Mouse (Mus musculus) heart, postnatal 0 days (tissue): ENCODE data around the gene Kcne3. TPM values are rescaled to one million over a fixed set of nuclear protein-coding genes. Genes with fewer than 3 reads are reported as not detected.

Experiments
- ATAC-seq: fragments of 200-750 bp; cut with Nextera tagmentation; 2 replicates; pipeline ENCODE4 v1.8.0; 2017; ENCODE audit warnings: low read depth, moderate number of reproducible peaks, moderate library complexity; ENCODE audit not compliant: insufficient read depth
- DNase-seq: peaks from one replicate; pipeline ENCODE4 v3.0.0-alpha.2; 2016; ENCODE audit warnings: low spot score
- H3K27ac ChIP-seq: fragments of 300-500 bp; sonication (generic); 2 replicates; pipeline ENCODE4 v1.5.1; 2014; ENCODE audit warnings: low read depth, mild to moderate bottlenecking
- H3K27me3 ChIP-seq: fragments of 300-500 bp; sonication (generic); 2 replicates; pipeline ENCODE4 v1.6.1; 2014; ENCODE audit warnings: low read length, mixed read lengths; ENCODE audit not compliant: control insufficient read depth, insufficient read depth
- H3K36me3 ChIP-seq: fragments of 300-500 bp; sonication (generic); replicated peaks from 2 replicates; pipeline ENCODE4 v1.6.1; 2014; ENCODE audit warnings: low read length, mixed read lengths; ENCODE audit not compliant: control insufficient read depth, insufficient read depth
- H3K4me1 ChIP-seq: fragments of 300-500 bp; sonication (generic); 2 replicates; pipeline ENCODE4 v1.6.1; 2014; ENCODE audit warnings: antibody characterized with exemption; ENCODE audit not compliant: control insufficient read depth, insufficient read depth
- H3K4me2 ChIP-seq: fragments of 300-500 bp; sonication (generic); 2 replicates; pipeline ENCODE4 v1.6.1; 2014; ENCODE audit warnings: low read depth, mild to moderate bottlenecking, low read length, moderate library complexity
- H3K4me3 ChIP-seq: fragments of 300-500 bp; sonication (generic); 2 replicates; pipeline ENCODE4 v1.5.1; 2014; ENCODE audit warnings: low read depth, low read length
- H3K9ac ChIP-seq: fragments of 300-500 bp; sonication (generic); replicated peaks from 2 replicates; pipeline ENCODE4 v1.6.1; 2014; ENCODE audit warnings: low read depth, low read length, mixed read lengths
- H3K9me3 ChIP-seq: fragments of 300-500 bp; sonication (generic); replicated peaks from 2 replicates; pipeline ENCODE4 v1.6.1; 2016; ENCODE audit warnings: low read length; ENCODE audit not compliant: control insufficient read depth
- CTCF ChIP-seq: IDR thresholded peaks from 2 replicates; pipeline ENCODE4 v1.5.1; 2016; ENCODE audit warnings: antibody characterized with exemption, control low read depth, low read depth
- EP300 ChIP-seq: IDR thresholded peaks from 2 replicates; pipeline ENCODE4 v1.6.1; 2016; ENCODE audit warnings: antibody characterized with exemption, low read depth
- WGBS: fragments of 180-500 bp; shearing (Covaris S2); extraction: QIAGEN DNeasy Blood & Tissue Kit; methylation state at CpG from one replicate; pipeline ENCODE4 v1.1.7; 2014; 5-methylcytosine and 5-hydroxymethylcytosine counted together
- polyA plus RNA-seq: library from polyadenylated mRNA; unstranded; fragments of >200 nt; fragmentation: Nextera tagmentation; extraction: Ambion mirVana; gene quantifications from 2 replicates; pipeline ENCODE4 v1.2.1, GENCODE M21; 2015
- total RNA-seq: library from RNA; depleted of rRNA; stranded (reverse); fragments of >200 nt; gene quantifications from 2 replicates; pipeline ENCODE4 v1.2.3, GENCODE M21; 2014; ENCODE audit warnings: low replicate concordance

Kcne3 gene
- total and polyA plus RNA-seq, 2 experiments from 2014 or later, result 0.99 to 3.3 TPM

GRCm38 (mm10) chr7:100157669-100158068 lies 18.6 kb upstream of the Kcne3 start:
- H3K27me3 ChIP-seq, result no peaks in the 10 kb centered on the region
- H3K9ac ChIP-seq, result no peak overlapping the region
- no peak for TF ChIP-seq CTCF
- no peak for TF ChIP-seq EP300
- no peak overlapping the region for H3K27ac ChIP-seq
- no peaks in the 10 kb centered on the region for H3K4me1 ChIP-seq
- H3K4me3 ChIP-seq, result no peak overlapping the region
- no peak for ATAC-seq
- no peak overlapping the region for H3K4me2 ChIP-seq
- no peaks in the 10 kb centered on the region for H3K9me3 ChIP-seq
- no peak for DNase-seq
- H3K36me3 ChIP-seq, result no peaks in the 10 kb centered on the region
- WGBS, result 71% methylated on average over 4 of the region's 4 CpGs

- Histone ChIP-seq H3K27me3 (no peaks in the 10 kb centered on the region), H3K4me2 (peak within 1 kb of the TSS; percentile 74), H3K9me3 (no peaks in the 10 kb centered on the region), H3K4me1 (no peaks in the 10 kb centered on the region), H3K4me3 (peak within 1 kb of the TSS; percentile 60), H3K9ac (peak within 1 kb of the TSS; percentile 55), H3K27ac (peak within 1 kb of the TSS; percentile 90), H3K36me3 (no peaks in the 10 kb centered on the region)
- TF ChIP-seq CTCF (peak; percentile 27; the same call in 1 of the 2 replicates), EP300 (no peak)
- ATAC-seq, result peak; percentile 98
- under 1% methylated on average over 76 of the region's 78 CpGs for WGBS
- DNase-seq, result peak; percentile 89
Measured at GRCm38 (mm10) chr7:100159105-100159841, 17.0 kb upstream of the Kcne3 start, which contains the start of gene Lipt2. Gene Lipt2 (plus strand): TSS chr7:100159277.

GRCm38 (mm10) chr7:100160006-100160405 lies 16.3 kb upstream of the Kcne3 start:
- H3K36me3 ChIP-seq, result no peaks in the 10 kb centered on the region
- ATAC-seq, result no peak
- no peak for DNase-seq
- WGBS, result 61% methylated on average over 7 of the region's 7 CpGs
- peak overlapping the region; percentile 55 for H3K9ac ChIP-seq
- no peaks in the 10 kb centered on the region for H3K27me3 ChIP-seq
- peak overlapping the region; percentile 60 for H3K4me3 ChIP-seq
- no peaks in the 10 kb centered on the region for H3K9me3 ChIP-seq
- peak overlapping the region; percentile 90 for H3K27ac ChIP-seq
- no peaks in the 10 kb centered on the region for H3K4me1 ChIP-seq
- H3K4me2 ChIP-seq, result peak overlapping the region; percentile 74
- no peak for TF ChIP-seq CTCF
- no peak for TF ChIP-seq EP300

GRCm38 (mm10) chr7:100163506-100163905 lies 12.8 kb upstream of the Kcne3 start:
- no peak overlapping the region for H3K27ac ChIP-seq
- H3K4me3 ChIP-seq, result no peak overlapping the region
- no peaks in the 10 kb centered on the region for H3K4me1 ChIP-seq
- H3K4me2 ChIP-seq, result no peak overlapping the region
- H3K9ac ChIP-seq, result no peak overlapping the region
- no peaks in the 10 kb centered on the region for H3K9me3 ChIP-seq
- no peaks in the 10 kb centered on the region for H3K27me3 ChIP-seq
- WGBS, result 54% methylated on average over 4 of the region's 4 CpGs
- no peaks in the 10 kb centered on the region for H3K36me3 ChIP-seq
- DNase-seq, result no peak
- no peak for ATAC-seq
- TF ChIP-seq CTCF (no peak), EP300 (no peak)

- Histone ChIP-seq H3K4me3 (no peak overlapping the region), H3K4me2 (no peak overlapping the region), H3K9me3 (no peaks in the 10 kb centered on the region), H3K36me3 (no peaks in the 10 kb centered on the region), H3K9ac (no peak overlapping the region), H3K4me1 (no peaks in the 10 kb centered on the region), H3K27ac (no peak overlapping the region), H3K27me3 (no peaks in the 10 kb centered on the region)
- WGBS, result 64% methylated on average over 11 of the region's 11 CpGs
- TF ChIP-seq EP300 (no peak), CTCF (no peak)
- no peak for ATAC-seq
- no peak for DNase-seq
Measured at GRCm38 (mm10) chr7:100168654-100169053, 7.6 kb upstream of the Kcne3 start.

- Histone ChIP-seq H3K4me2 (no peak overlapping the region), H3K4me3 (no peak overlapping the region), H3K36me3 (no peaks in the 10 kb centered on the region), H3K27ac (no peak overlapping the region), H3K4me1 (no peaks in the 10 kb centered on the region), H3K9me3 (no peaks in the 10 kb centered on the region), H3K9ac (no peak overlapping the region), H3K27me3 (0 out of 2 replicates have a peak, but pooled peaks cover under 1% of the 10 kb centered on the region)
- 63% methylated on average over 4 of the region's 4 CpGs for WGBS
- ATAC-seq (no peak), DNase-seq (no peak)
- TF ChIP-seq CTCF, result no peak
- TF ChIP-seq EP300, result no peak
Measured at GRCm38 (mm10) chr7:100170756-100171155, 5.5 kb upstream of the Kcne3 start.
